Mouse (Mus musculus): Measurements from ENCODE around the gene Vtn.

DNA sequence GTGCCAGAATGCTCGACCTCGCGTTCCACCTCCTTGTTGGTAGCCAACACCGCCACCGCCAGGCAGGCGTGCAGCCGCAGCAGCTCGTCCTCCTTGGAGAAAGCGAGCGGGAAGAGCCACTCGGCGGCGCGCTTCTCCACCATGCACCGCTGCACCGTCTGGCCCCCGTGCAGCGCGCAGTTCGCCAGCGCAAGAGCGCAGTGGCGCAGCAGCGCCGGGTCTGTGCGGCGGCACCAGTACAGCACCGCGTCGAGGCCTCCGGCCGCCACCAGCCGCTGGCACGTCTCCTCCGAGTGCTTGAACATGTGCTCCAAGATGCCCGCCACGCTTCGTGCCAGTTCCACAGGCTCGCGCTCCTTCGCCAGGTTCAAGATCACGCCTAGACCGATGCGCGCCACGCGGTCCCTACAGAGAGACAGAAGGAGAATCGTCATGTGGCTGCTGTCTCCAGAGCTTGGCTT lies 8.1 kb upstream of the Vtn start:
- TF ChIP-seq CTCF (IDR thresholded peaks at IDR 0.05; ENCODE audit: low read depth) (peak; percentile 54), EP300 (optimal IDR thresholded peaks at IDR 0.05) (no peak)
